In genomic region chr9:113553911-113554310, GRCm38 (mm10) we compare ENCODE assay signal across 28 mouse cellular contexts.
"Had no signal": no experiment of that assay in that cellular context is flagged by ENCODE, and none has a peak within 500 bp of the region (broad histone marks: within the 10 kb centered on the region; RNA-seq: fewer than 3 reads in every experiment).

No protein-coding gene starts in this region.

- H3K36me3 ChIP-seq: heart, embryonic 13.5 days; heart, embryonic 15.5 days; hindbrain, embryonic 10.5 days; hindbrain, embryonic 12.5 days; intestine, embryonic 15.5 days; limb, embryonic 12.5 days; liver, embryonic 13.5 days; liver, embryonic 15.5 days had no signal

- H3K27ac ChIP-seq: gastrocnemius, adult 2 months; heart, adult 2 months; heart, embryonic 13.5 days; heart, embryonic 15.5 days; hindbrain, embryonic 10.5 days; hindbrain, embryonic 12.5 days; hindbrain, embryonic 14.5 days; intestine, embryonic 15.5 days; limb, embryonic 12.5 days; liver, embryonic 13.5 days; liver, embryonic 15.5 days had no signal

- H3K4me2 ChIP-seq: heart, embryonic 11.5 days; heart, embryonic 13.5 days; heart, embryonic 15.5 days; hindbrain, embryonic 12.5 days; hindbrain, embryonic 14.5 days; intestine, embryonic 15.5 days; limb, embryonic 12.5 days; liver, embryonic 11.5 days; liver, embryonic 13.5 days; liver, embryonic 15.5 days had no signal

- DNase-seq: gastrocnemius, adult 2 months; gastrocnemius, postnatal 10 days; gastrocnemius, postnatal 25 days; heart, adult 2 months; heart, postnatal 14 days; heart, postnatal 4 days; kidney, adult 18-20 months; kidney, adult 8-10 months; kidney, postnatal 10 days; kidney, postnatal 25 days; kidney, postnatal 4 days; liver; liver, embryonic 13.5 days; liver, postnatal 0 days had no signal

- H3K4me1 ChIP-seq: heart, embryonic 13.5 days; heart, embryonic 15.5 days; hindbrain, embryonic 10.5 days; hindbrain, embryonic 12.5 days; intestine, embryonic 15.5 days; limb, embryonic 12.5 days; liver, embryonic 13.5 days; liver, embryonic 15.5 days had no signal

- ATAC-seq: hindbrain, embryonic 16.5 days; inflammation-experienced regulatory T-cells, adult 6 months; intestine, embryonic 15.5 days; intestine, postnatal 0 days; liver, postnatal 0 days had no signal

- H3K4me3 ChIP-seq: gastrocnemius, adult 2 months; heart, adult 2 months; heart, embryonic 13.5 days; heart, embryonic 15.5 days; hindbrain, embryonic 10.5 days; hindbrain, embryonic 12.5 days; intestine, embryonic 15.5 days; layer of hippocampus, adult 2 months; limb, embryonic 12.5 days; liver, embryonic 13.5 days; liver, embryonic 15.5 days had no signal

- H3K27me3 ChIP-seq: heart, embryonic 13.5 days; heart, embryonic 15.5 days; hindbrain, embryonic 12.5 days; intestine, embryonic 15.5 days; limb, embryonic 12.5 days; liver, embryonic 13.5 days; liver, embryonic 15.5 days had no signal

- H3K9me3 ChIP-seq: heart, embryonic 13.5 days; heart, embryonic 15.5 days; hindbrain, embryonic 10.5 days; hindbrain, embryonic 12.5 days; intestine, embryonic 15.5 days; limb, embryonic 12.5 days; liver, embryonic 13.5 days; liver, embryonic 15.5 days had no signal

- H3K9ac ChIP-seq: heart, embryonic 13.5 days; heart, embryonic 15.5 days; hindbrain, embryonic 12.5 days; hindbrain, embryonic 14.5 days; intestine, embryonic 15.5 days; limb, embryonic 12.5 days; liver, embryonic 13.5 days; liver, embryonic 15.5 days; liver, postnatal 0 days had no signal
